Mouse (Mus musculus): ENCODE data around the gene Golgb1. TPM values are rescaled to one million over a fixed set of nuclear protein-coding genes. Genes with fewer than 3 reads are reported as not detected.

The Golgb1 gene
- polyA plus RNA-seq, 1 experiment from 2014 or later = 93.4 TPM

DNA sequence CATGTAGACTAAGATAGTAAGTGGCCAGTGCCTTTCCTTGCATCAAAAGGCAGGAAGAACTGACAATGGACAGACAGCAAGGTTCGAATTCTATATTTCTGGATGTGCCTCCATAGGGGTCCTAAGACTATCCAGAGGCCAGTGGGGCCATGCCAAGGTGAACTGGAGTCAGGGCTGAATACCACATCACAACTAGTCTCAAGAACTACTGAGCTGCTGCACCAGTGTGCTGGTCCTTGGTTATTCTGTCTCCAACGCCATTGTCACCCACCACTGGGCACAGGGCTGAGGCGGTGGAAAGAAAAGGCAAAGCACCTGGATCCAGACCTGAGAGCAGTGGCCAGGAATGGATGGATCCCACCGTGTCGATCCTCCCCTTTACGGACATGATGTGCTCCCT is 57.6 kb downstream of the Golgb1 start:
- ATAC-seq = no peak
- H3K4me3 ChIP-seq (replicated peaks) = no peak overlapping the region
- no peak overlapping the region for H3K27ac ChIP-seq
- no peak overlapping the region for H3K9ac ChIP-seq
- 93% methylated on average over 6 of the region's 6 CpGs for whole genome bisulfite sequencing
- no peaks in the 10 kb centered on the region for H3K4me1 ChIP-seq (replicated peaks)
- no peaks in the 10 kb centered on the region for H3K27me3 ChIP-seq (replicated peaks)
- H3K9me3 ChIP-seq = no peaks in the 10 kb centered on the region
- H3K36me3 ChIP-seq = peaks cover 32% of the 10 kb centered on the region
- H3K4me2 ChIP-seq (replicated peaks) = no peak overlapping the region

DNA sequence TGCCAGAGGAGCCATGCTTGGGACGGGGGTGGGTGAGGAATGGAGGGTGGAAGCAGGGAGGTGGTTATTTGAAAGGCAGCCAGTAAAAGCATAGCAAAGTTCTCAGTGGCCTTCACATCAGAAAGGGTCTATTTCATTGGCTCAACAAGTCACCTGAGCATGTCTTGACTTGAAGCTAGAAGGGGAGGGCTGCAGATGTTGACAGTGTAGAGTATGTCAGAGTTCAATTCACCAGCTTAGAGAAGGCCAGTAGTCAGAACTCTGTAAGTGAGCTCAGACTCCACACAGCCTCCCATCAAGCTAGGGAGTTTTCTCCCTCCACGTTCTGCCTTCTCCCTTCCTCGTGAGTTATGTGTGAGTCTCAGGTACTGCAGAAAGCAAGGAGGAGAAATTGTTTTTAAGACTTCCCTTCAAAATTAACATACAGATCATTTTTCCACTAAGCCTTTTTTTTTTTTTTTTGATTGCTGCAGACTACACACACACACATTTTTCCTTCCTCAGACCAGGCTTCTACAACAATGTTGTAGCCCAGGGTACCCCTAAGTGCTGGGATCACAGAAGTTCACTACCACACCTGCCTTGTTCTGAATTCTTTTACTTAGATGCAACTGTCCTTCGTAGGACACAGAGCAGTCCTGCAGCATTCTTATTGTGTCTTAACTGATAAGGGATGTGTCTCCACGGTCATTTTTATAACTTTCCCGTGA is 59.3 kb downstream of the Golgb1 start:
- Histone ChIP-seq H3K9me3 (no peaks in the 10 kb centered on the region), H3K4me2 (replicated peaks) (peak overlapping the region; percentile 17; the same call in 1 of the 2 replicates), H3K27me3 (replicated peaks) (no peaks in the 10 kb centered on the region), H3K9ac (no peak overlapping the region), H3K27ac (peak overlapping the region; percentile 39), H3K4me3 (replicated peaks) (no peak overlapping the region), H3K4me1 (replicated peaks) (no peaks in the 10 kb centered on the region), H3K36me3 (peaks cover 17% of the 10 kb centered on the region)
- WGBS = 30% methylated on average over 6 of the region's 6 CpGs
- ATAC-seq = peak; percentile 89

DNA sequence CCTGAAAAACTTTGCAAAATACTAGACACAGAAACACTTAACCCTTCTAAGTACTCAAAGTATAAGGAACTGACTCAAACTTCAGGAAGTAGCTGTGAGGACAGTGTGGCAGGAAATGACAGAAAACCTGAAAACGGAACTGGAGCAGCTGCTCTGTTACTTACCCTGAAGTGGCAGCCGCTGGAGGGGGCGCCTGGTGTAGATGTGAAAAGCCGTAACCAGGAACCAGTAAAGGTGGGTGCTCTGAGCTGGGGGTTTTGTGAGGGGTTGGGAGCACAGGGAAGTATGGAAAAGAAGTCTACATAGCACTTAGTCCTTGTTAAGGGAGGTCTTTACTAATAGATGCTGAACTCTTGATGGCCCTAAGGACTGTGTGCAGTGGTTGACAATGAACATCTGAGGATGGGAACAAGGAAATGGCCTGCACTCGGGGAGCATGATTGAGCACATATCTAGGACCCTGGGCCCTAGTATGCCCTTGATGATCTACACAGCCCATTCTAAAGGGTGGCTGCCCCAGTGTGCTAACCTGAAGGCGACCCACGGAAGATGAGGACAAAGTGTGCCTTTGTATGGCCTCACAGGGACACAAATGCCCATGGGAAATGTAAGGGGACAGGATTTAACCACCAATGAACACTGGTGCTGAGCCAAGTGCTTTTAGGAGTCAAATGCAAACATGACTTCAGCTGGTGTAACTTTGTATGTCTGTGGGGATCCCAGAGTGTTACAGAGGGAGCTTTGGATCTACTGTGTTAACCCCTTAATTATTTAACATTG is 60.1 kb downstream of the Golgb1 start, which contains the start of gene Hcls1:
Gene Hcls1 (plus strand): TSS at position 143 of the 780 bp plus-strand sequence.
- peak within 1 kb of the TSS; percentile 17; the same call in 1 of the 2 replicates for H3K4me2 ChIP-seq (replicated peaks)
- H3K36me3 ChIP-seq = peaks cover 16% of the 10 kb centered on the region
- 63% methylated on average over 7 of the region's 7 CpGs for WGBS
- ATAC-seq = no peak; the same call in 1 of the 2 replicates
- no peaks in the 10 kb centered on the region for H3K4me1 ChIP-seq (replicated peaks)
- no peaks in the 10 kb centered on the region for H3K27me3 ChIP-seq (replicated peaks)
- peak within 1 kb of the TSS; percentile 39 for H3K27ac ChIP-seq
- H3K9me3 ChIP-seq = no peaks in the 10 kb centered on the region
- no peak within 1 kb of the TSS for H3K9ac ChIP-seq
- H3K4me3 ChIP-seq (replicated peaks) = no peak within 1 kb of the TSS

DNA sequence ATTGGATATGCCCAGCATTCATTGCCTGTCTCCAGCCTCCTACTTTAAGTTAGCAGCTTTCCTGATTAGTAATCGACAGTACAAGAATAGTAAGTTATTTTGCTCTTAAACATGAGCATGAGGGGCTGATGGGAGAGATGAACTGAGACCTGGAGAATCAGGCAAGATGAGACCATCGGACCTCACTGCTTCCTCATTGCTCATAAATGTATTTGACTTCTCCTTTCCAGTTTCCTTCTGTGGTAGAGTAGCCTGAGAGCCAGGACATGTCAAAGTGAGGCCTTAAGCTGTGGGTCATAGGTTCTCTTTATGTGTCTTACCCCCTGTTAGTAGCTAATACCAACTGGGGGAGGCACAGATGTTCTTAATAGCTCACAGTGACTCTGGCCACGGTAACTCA is 60.9 kb downstream of the Golgb1 start:
- Histone ChIP-seq H3K4me2 (replicated peaks) (no peak overlapping the region), H3K9ac (no peak overlapping the region), H3K27me3 (replicated peaks) (no peaks in the 10 kb centered on the region), H3K4me3 (replicated peaks) (no peak overlapping the region), H3K4me1 (replicated peaks) (no peaks in the 10 kb centered on the region), H3K9me3 (no peaks in the 10 kb centered on the region), H3K36me3 (peaks cover 9% of the 10 kb centered on the region), H3K27ac (no peak overlapping the region)
- 85% methylated on average over 3 of the region's 3 CpGs for WGBS
- no peak for ATAC-seq

DNA sequence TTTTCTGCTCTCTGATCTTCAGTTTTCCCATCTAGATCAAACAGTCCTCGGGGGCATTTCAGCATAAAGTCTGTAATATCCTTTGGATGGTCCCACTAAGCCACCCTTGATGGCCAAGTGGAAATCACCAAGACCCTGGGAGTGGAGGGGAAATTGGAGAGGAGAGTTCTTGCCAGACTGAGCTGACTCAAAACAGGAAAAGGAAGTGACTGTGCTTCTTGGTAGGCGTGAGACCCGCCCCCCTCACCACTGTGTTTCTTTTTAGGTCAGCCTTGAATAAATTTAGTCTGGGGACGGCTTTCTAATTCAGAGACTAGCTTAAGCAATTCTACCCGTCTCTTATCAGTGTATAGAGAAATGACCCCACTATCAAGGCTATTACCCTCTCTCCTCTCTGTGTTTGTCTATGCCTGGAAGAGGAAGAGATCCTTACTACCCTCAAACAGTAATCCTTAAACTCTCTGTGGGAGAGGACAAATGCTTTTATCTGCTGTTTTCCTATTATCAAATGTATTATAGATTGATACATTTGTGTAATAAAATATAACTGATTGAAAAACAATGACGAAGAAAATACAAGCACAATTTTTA is 66.3 kb downstream of the Golgb1 start:
- no peak overlapping the region for H3K4me3 ChIP-seq (replicated peaks)
- no peak for ATAC-seq
- 59% methylated on average over 6 of the region's 6 CpGs for WGBS
- H3K36me3 ChIP-seq = no peaks in the 10 kb centered on the region
- no peaks in the 10 kb centered on the region for H3K9me3 ChIP-seq
- no peak overlapping the region for H3K4me2 ChIP-seq (replicated peaks)
- no peaks in the 10 kb centered on the region for H3K27me3 ChIP-seq (replicated peaks)
- no peaks in the 10 kb centered on the region for H3K4me1 ChIP-seq (replicated peaks)
- H3K27ac ChIP-seq = 0 out of 2 replicates have a peak overlapping the region, but pooled peaks have one; percentile 9
- H3K9ac ChIP-seq = no peak overlapping the region

DNA sequence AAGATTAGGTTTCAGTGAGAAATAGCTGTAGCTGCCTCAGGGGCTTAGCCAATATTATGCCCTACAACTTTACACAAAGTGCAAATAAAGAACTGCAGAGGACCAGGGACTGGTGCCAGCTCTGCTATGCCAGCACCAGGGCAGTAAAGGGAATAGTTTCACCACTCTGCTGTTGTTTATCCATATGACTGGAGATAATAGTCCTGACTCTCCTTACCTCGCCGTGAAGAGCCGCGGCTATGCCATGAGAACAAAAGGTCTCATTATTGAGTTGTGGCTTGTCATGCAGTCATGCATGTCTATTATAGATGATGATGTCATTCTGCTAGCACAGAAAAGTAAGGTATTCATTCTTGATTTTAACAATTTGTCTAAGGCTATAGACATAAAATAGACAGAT is 67.0 kb downstream of the Golgb1 start:
- Histone ChIP-seq H3K9me3 (no peaks in the 10 kb centered on the region), H3K27me3 (replicated peaks) (no peaks in the 10 kb centered on the region), H3K36me3 (no peaks in the 10 kb centered on the region), H3K4me2 (replicated peaks) (no peak overlapping the region), H3K27ac (no peak overlapping the region), H3K9ac (no peak overlapping the region), H3K4me1 (replicated peaks) (no peaks in the 10 kb centered on the region), H3K4me3 (replicated peaks) (no peak overlapping the region)
- WGBS = 83% methylated on average over 4 of the region's 4 CpGs
- ATAC-seq = no peak

DNA sequence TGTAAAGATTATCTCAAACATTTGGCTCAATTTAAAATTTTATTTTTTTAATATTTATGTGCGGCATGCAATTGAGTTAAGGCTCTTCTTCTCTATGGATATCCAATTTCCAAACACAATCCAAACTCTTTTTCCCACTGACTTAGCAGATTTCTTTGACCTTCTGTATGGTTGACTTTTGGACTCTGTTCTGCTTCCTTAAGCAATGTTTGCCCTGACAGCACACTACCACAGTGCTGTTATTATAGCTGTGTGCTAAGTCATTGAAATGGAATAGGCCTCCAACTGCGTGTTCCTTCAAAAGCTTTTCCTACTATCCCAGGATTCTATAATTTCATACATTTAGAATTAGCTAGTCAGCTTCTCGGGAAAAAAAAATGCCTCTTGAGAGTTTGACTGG is 68.7 kb downstream of the Golgb1 start:
- Histone ChIP-seq H3K4me2 (replicated peaks) (no peak overlapping the region), H3K4me3 (replicated peaks) (no peak overlapping the region), H3K27ac (no peak overlapping the region), H3K27me3 (replicated peaks) (no peaks in the 10 kb centered on the region), H3K9ac (no peak overlapping the region), H3K4me1 (replicated peaks) (no peaks in the 10 kb centered on the region), H3K36me3 (no peaks in the 10 kb centered on the region), H3K9me3 (no peaks in the 10 kb centered on the region)
- 83% methylated on average over 3 of the region's 3 CpGs for WGBS
- no peak for ATAC-seq

DNA sequence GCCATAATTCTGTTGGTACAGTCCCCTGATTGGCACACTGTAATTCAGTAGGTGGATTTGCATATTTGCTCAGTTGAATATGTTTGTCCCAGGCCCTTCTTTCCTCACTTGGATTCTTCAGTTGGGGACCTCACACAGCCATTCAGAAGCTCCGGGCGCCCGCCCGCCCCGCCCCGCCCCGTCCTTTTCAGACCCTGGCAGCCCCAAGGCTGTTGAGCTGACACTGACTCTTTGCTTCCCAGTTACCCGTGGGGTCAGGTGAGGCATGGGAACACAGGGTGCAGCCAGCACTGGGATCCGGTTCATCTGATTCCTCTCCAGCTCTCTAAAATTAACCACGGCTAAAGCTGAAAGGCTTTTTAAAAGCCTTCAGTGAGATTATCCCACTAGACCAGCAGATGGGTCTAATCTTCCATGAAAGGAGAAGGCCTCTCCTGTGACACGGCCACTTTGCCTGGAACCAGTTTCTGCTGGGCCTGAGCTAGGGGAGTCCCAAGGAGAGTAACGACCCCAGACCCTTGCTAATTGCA is 70.0 kb downstream of the Golgb1 start:
- Histone ChIP-seq H3K36me3 (no peaks in the 10 kb centered on the region), H3K27me3 (replicated peaks) (no peaks in the 10 kb centered on the region), H3K4me1 (replicated peaks) (no peaks in the 10 kb centered on the region), H3K27ac (no peak overlapping the region), H3K4me2 (replicated peaks) (no peak overlapping the region), H3K9me3 (no peaks in the 10 kb centered on the region), H3K4me3 (replicated peaks) (no peak overlapping the region), H3K9ac (no peak overlapping the region)
- WGBS = 55% methylated on average over 12 of the region's 12 CpGs
- ATAC-seq = no peak

DNA sequence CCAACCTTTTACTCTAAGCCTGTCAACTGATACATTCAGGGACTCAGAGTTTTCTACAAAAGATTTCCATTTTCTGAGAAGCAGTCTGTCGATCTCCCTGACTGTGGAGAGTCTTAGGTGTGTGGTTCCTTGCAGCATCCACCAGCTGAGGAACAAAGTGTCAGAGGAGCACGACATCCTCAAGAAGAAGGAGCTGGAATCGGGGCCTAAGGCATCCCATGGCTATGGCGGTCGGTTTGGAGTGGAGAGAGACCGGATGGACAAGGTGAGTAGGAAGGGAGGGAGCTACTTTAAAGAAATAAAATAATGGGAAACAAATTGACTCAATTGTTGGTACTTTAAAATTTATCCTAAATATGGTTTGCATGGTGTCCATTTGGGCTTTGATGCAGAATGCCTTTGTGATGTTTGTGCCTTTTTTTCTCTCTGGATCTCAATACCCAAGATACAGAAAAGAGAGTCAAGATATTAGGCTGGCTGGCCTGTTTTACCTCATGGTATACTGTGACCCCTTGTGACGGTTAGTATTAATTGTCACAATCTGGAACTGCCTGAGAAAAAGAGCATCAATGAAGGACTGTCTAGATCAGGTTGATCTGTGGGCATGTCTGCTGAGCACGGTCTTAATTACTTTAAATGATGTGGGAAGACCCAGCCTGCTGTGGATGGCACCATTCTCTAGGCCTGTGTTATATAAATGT is 71.7 kb downstream of the Golgb1 start:
- Histone ChIP-seq H3K27ac (no peak overlapping the region), H3K36me3 (no peaks in the 10 kb centered on the region), H3K9ac (no peak overlapping the region), H3K9me3 (no peaks in the 10 kb centered on the region), H3K27me3 (replicated peaks) (no peaks in the 10 kb centered on the region), H3K4me2 (replicated peaks) (no peak overlapping the region), H3K4me3 (replicated peaks) (no peak overlapping the region), H3K4me1 (replicated peaks) (no peaks in the 10 kb centered on the region)
- 79% methylated on average over 8 of the region's 8 CpGs for WGBS
- ATAC-seq = no peak

DNA sequence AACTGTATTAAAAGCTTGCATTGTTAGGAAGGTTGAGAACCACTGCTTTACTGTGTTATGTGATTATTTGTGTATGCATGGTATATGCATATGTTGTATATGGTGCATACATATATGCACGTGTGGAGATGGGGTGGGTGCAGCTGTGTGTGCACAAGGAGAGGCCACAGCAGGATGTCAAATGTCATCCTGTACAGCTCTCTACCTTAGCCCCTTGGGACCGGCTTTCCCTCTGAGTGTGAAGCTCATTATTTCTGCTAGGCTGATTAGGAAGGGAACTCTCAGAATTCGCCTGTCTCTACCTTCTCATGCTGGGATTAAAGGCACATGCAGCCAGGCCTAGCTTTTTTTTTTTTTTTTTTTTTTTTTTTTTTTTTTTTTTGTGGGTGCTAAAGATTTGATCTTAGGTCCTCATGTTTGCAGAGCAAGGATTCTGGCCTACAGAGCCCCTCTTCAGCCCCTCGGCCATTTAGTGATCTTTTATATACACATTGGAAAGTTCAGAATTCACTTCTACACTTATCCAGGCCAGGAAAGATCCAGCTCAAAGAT is 72.8 kb downstream of the Golgb1 start:
- Histone ChIP-seq H3K4me1 (replicated peaks) (no peaks in the 10 kb centered on the region), H3K9me3 (no peaks in the 10 kb centered on the region), H3K27me3 (replicated peaks) (no peaks in the 10 kb centered on the region), H3K4me2 (replicated peaks) (no peak overlapping the region), H3K9ac (no peak overlapping the region), H3K27ac (no peak overlapping the region), H3K36me3 (no peaks in the 10 kb centered on the region), H3K4me3 (replicated peaks) (no peak overlapping the region)
- no peak for ATAC-seq
- 73% methylated on average over 4 of the region's 4 CpGs for WGBS

DNA sequence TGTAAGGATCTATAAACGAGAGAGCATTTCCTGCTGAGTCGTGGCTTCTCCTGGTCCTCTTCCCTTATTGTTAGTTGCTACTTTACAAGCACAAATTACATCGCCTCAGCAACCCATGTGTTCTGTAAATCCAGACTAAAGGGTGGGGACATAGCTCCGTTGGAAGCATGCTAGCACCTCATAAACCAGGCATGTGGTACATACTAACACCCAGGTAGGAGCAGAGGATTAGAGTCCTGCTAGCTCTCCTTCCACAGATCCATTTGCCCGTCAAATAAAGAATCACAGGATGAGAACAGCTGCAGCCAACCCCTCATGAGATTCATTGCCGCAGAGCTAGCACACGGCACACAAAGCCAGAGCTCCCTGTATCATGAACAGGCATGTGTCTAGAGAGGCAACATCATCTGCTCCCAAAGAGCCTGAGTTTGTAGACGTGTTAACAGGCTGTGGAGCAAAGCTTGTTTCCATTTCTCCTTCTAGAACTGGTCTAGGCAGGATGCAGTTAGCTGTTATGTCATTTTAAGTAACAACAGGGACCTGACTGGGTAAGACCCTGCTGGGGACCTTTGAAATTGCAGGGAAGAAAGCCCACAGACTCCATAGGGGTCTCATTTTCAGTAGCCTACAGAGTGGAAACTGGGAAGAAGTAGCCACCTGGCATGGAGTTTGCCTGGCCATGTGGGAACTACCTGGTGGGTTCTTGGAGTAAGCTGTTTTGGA is 74.8 kb downstream of the Golgb1 start:
- H3K27me3 ChIP-seq (replicated peaks) = no peaks in the 10 kb centered on the region
- no peak overlapping the region for H3K27ac ChIP-seq
- H3K4me2 ChIP-seq (replicated peaks) = no peak overlapping the region
- H3K36me3 ChIP-seq = no peaks in the 10 kb centered on the region
- no peaks in the 10 kb centered on the region for H3K4me1 ChIP-seq (replicated peaks)
- no peak overlapping the region for H3K4me3 ChIP-seq (replicated peaks)
- no peak for ATAC-seq
- no peak overlapping the region for H3K9ac ChIP-seq
- no peaks in the 10 kb centered on the region for H3K9me3 ChIP-seq
- 55% methylated on average over 8 of the region's 8 CpGs for WGBS
